Mouse (Mus musculus) gastrocnemius, postnatal 14 days (tissue): ENCODE measurements around the gene Rin3. TPM values are rescaled to one million over a fixed set of nuclear protein-coding genes. Genes with fewer than 3 reads are reported as not detected.

Source experiments
- DNase-seq: peaks from one replicate; pipeline ENCODE4 v3.0.0; 2021; ENCODE audit warnings: mixed read lengths
- intact Hi-C: fragments of 180-260 bp; cut with DNase I; formaldehyde crosslinking; loops from one replicate; pipeline ENCODE4 v1.15.1; 2025; ENCODE audit warnings: low total_unique reads
- total RNA-seq, 2 experiments: library from RNA; stranded (reverse); gene quantifications; 2 replicates each; pipeline ENCODE4 v1.2.3; 2021

Gene Rin3
- total RNA-seq, 2 experiments from 2014 or later, result 11.0 to 13.0 TPM

- intact Hi-C loops, result no loop called here
- no peak for DNase-seq
Measured at GRCm38 (mm10) chr12:102324156-102324885, 41.5 kb downstream of the Rin3 start.

GRCm38 (mm10) chr12:102324886-102325220, 42.0 kb downstream of the Rin3 start:
- intact Hi-C loops, result no loop called here
- DNase-seq, result peak; percentile 56

- intact Hi-C loops, result no loop called here
- no peak for DNase-seq
Measured at GRCm38 (mm10) chr12:102326753-102327340, 44.0 kb downstream of the Rin3 start.

- DNase-seq, result peak; percentile 29
- intact Hi-C loops, result no loop called here
Measured at GRCm38 (mm10) chr12:102327525-102327924, 44.7 kb downstream of the Rin3 start.

- no peak for DNase-seq
- intact Hi-C loops, result no loop called here
Measured at GRCm38 (mm10) chr12:102328090-102328489, 45.2 kb downstream of the Rin3 start.

- no peak for DNase-seq
- intact Hi-C loops, result loop anchor here (10.0 kb wide), 1 partner anchor 115 kb away; no protein-coding TSS in a partner anchor
Measured at GRCm38 (mm10) chr12:102330188-102330587, 47.3 kb downstream of the Rin3 start.

GRCm38 (mm10) chr12:102330731-102331130, 47.9 kb downstream of the Rin3 start:
- no peak for DNase-seq
- intact Hi-C loops, result loop anchor here (10.0 kb wide), 1 partner anchor 116 kb away; no protein-coding TSS in a partner anchor

- intact Hi-C loops, result loop anchor here (10.0 kb wide), 1 partner anchor 118 kb away; no protein-coding TSS in a partner anchor
- DNase-seq, result no peak
Measured at GRCm38 (mm10) chr12:102333101-102333500, 50.3 kb downstream of the Rin3 start.

GRCm38 (mm10) chr12:102339085-102339484, 56.2 kb downstream of the Rin3 start:
- no peak for DNase-seq
- intact Hi-C loops, result loop anchor here (10.0 kb wide), 1 partner anchor 124 kb away; no protein-coding TSS in a partner anchor

GRCm38 (mm10) chr12:102340471-102340870, 57.6 kb downstream of the Rin3 start:
- intact Hi-C loops, result no loop called here
- DNase-seq, result no peak

- DNase-seq, result no peak
- intact Hi-C loops, result no loop called here
Measured at GRCm38 (mm10) chr12:102342147-102342546, 59.3 kb downstream of the Rin3 start.

- DNase-seq, result no peak
- intact Hi-C loops, result no loop called here
Measured at GRCm38 (mm10) chr12:102342602-102343001, 59.8 kb downstream of the Rin3 start.

- no peak for DNase-seq
- intact Hi-C loops, result no loop called here
Measured at GRCm38 (mm10) chr12:102345031-102345815, 62.4 kb downstream of the Rin3 start.

GRCm38 (mm10) chr12:102346507-102346906, 63.7 kb downstream of the Rin3 start:
- intact Hi-C loops, result no loop called here
- no peak for DNase-seq

- no peak for DNase-seq
- intact Hi-C loops, result no loop called here
Measured at GRCm38 (mm10) chr12:102348447-102348846, 65.6 kb downstream of the Rin3 start.

- intact Hi-C loops, result no loop called here
- DNase-seq, result no peak
Measured at GRCm38 (mm10) chr12:102350997-102351396, 68.1 kb downstream of the Rin3 start.

GRCm38 (mm10) chr12:102354126-102354984, 71.5 kb downstream of the Rin3 start:
- no peak for DNase-seq
- intact Hi-C loops, result no loop called here

GRCm38 (mm10) chr12:102355784-102356183, 72.9 kb downstream of the Rin3 start:
- intact Hi-C loops, result no loop called here
- no peak for DNase-seq

GRCm38 (mm10) chr12:102356781-102357180, 73.9 kb downstream of the Rin3 start:
- DNase-seq, result no peak
- intact Hi-C loops, result no loop called here
